Mouse (Mus musculus) lung, postnatal 0 days (tissue): ENCODE measurements around the gene Shroom2.

Experiments used
- CTCF ChIP-seq: IDR thresholded peaks from 2 replicates; pipeline ENCODE4 v1.5.1; 2016; ENCODE audit warnings: antibody characterized with exemption, mild to moderate bottlenecking
- EP300 ChIP-seq: IDR thresholded peaks from 2 replicates; pipeline ENCODE4 v1.6.1; 2016; ENCODE audit warnings: antibody characterized with exemption, mild to moderate bottlenecking, control low read depth

GRCm38 (mm10) chrX:152642627-152643026, 126.6 kb downstream of the Shroom2 start:
- no peak for TF ChIP-seq CTCF
- TF ChIP-seq EP300, result no peak
